Mouse (Mus musculus) neural tube, embryonic 14.5 days (tissue): ENCODE measurements around the gene Lcor. TPM values are rescaled to one million over a fixed set of nuclear protein-coding genes. Genes with fewer than 3 reads are reported as not detected.
A peak's percentile ranks its signal among the peaks of the same experiment; 100 is the strongest.

Source experiments
- ATAC-seq: fragments of 200-750 bp; cut with Nextera tagmentation; 2 replicates; pipeline ENCODE4 v1.8.0; 2017; ENCODE audit warnings: low read depth, mild to moderate bottlenecking, moderate TSS enrichment, moderate library complexity
- H3K27ac ChIP-seq: fragments of 300-500 bp; sonication (generic); 2 replicates; pipeline ENCODE4 v1.5.1; 2014; ENCODE audit warnings: low read depth, mild to moderate bottlenecking, control low read depth, low read length, moderate library complexity, mixed read lengths
- H3K27me3 ChIP-seq: fragments of 300-500 bp; sonication (generic); 2 replicates; pipeline ENCODE4 v1.6.1; 2014; ENCODE audit warnings: low read length; ENCODE audit not compliant: control insufficient read depth, insufficient read depth
- H3K36me3 ChIP-seq: fragments of 300-500 bp; sonication (generic); 2 replicates; pipeline ENCODE4 v1.6.1; 2014; ENCODE audit warnings: low read length, mixed read lengths; ENCODE audit not compliant: control insufficient read depth, insufficient read depth
- H3K4me1 ChIP-seq: fragments of 300-500 bp; sonication (generic); 2 replicates; pipeline ENCODE4 v1.6.1; 2014; ENCODE audit warnings: low read length; ENCODE audit not compliant: control insufficient read depth, insufficient read depth
- H3K4me2 ChIP-seq: fragments of 300-500 bp; sonication (generic); 2 replicates; pipeline ENCODE4 v1.6.1; 2014; ENCODE audit warnings: mild to moderate bottlenecking, low read depth, low read length, control low read depth
- H3K4me3 ChIP-seq: fragments of 300-500 bp; sonication (generic); 2 replicates; pipeline ENCODE4 v1.5.1; 2014; ENCODE audit warnings: low read depth, low read length, control low read depth, mixed read lengths
- H3K9ac ChIP-seq: fragments of 300-500 bp; sonication (generic); replicated peaks from 2 replicates; pipeline ENCODE4 v1.6.1; 2014; ENCODE audit warnings: low read depth, mild to moderate bottlenecking, control low read depth, low read length, mixed read lengths
- H3K9me3 ChIP-seq: fragments of 300-500 bp; sonication (generic); 2 replicates; pipeline ENCODE4 v1.6.1; 2016; ENCODE audit warnings: low read length; ENCODE audit not compliant: control insufficient read depth
- WGBS: fragments of 180-500 bp; shearing (Covaris S2); extraction: QIAGEN DNeasy Blood & Tissue Kit; methylation state at CpG from one replicate; pipeline ENCODE4 v1.1.7; 2014; 5-methylcytosine and 5-hydroxymethylcytosine counted together
- microRNA-seq: library from miRNA; unstranded; fragments of <30 nt; microRNA quantifications from one replicate; pipeline ENCODE4, GENCODE M21; 2016
- polyA plus RNA-seq: library from polyadenylated mRNA; unstranded; fragments of >200 nt; fragmentation: Nextera tagmentation; extraction: Ambion mirVana; gene quantifications from 2 replicates; pipeline ENCODE4 v1.2.1, GENCODE M21; 2014

Lcor gene
- polyA plus RNA-seq, 1 experiment from 2014 or later: 19.3 TPM

GRCm38 (mm10) chr19:41589681-41590080 lies 107.2 kb downstream of the Lcor start:
- Histone ChIP-seq H3K27me3 (no peaks in the 10 kb centered on the region), H3K4me3 (no peak overlapping the region), H3K9me3 (no peaks in the 10 kb centered on the region), H3K4me2 (no peak overlapping the region), H3K4me1 (peaks cover 4% of the 10 kb centered on the region), H3K36me3 (peaks cover 8% of the 10 kb centered on the region; the same call in 1 of the 2 replicates), H3K27ac (no peak overlapping the region), H3K9ac (no peak overlapping the region)
- ATAC-seq: no peak
- WGBS: 55% methylated on average over 8 of the region's 8 CpGs

- no peak overlapping the region for H3K27ac ChIP-seq
- H3K4me3 ChIP-seq: no peak overlapping the region
- peaks cover 4% of the 10 kb centered on the region for H3K4me1 ChIP-seq
- no peaks in the 10 kb centered on the region for H3K9me3 ChIP-seq
- ATAC-seq: peak; percentile 39; the same call in 1 of the 2 replicates
- 67% methylated on average over 12 of the region's 12 CpGs for WGBS
- H3K27me3 ChIP-seq: no peaks in the 10 kb centered on the region
- H3K4me2 ChIP-seq: no peak overlapping the region
- H3K36me3 ChIP-seq: no peaks in the 10 kb centered on the region
- H3K9ac ChIP-seq: no peak overlapping the region
Measured at GRCm38 (mm10) chr19:41591808-41592207, 109.4 kb downstream of the Lcor start.

- H3K4me3 ChIP-seq: no peak overlapping the region
- H3K27me3 ChIP-seq: no peaks in the 10 kb centered on the region
- H3K36me3 ChIP-seq: 0 out of 2 replicates have a peak, but pooled peaks cover 3% of the 10 kb centered on the region
- no peak overlapping the region for H3K27ac ChIP-seq
- no peak overlapping the region for H3K4me2 ChIP-seq
- no peaks in the 10 kb centered on the region for H3K4me1 ChIP-seq
- no peak overlapping the region for H3K9ac ChIP-seq
- no peaks in the 10 kb centered on the region for H3K9me3 ChIP-seq
- ATAC-seq: no peak
- WGBS: 81% methylated on average over 6 of the region's 6 CpGs
Measured at GRCm38 (mm10) chr19:41597170-41597894, 114.9 kb downstream of the Lcor start.

- WGBS: 29% methylated on average over 11 of the region's 11 CpGs
- Histone ChIP-seq H3K9me3 (no peaks in the 10 kb centered on the region), H3K4me1 (no peaks in the 10 kb centered on the region), H3K27me3 (no peaks in the 10 kb centered on the region), H3K27ac (no peak overlapping the region), H3K9ac (no peak overlapping the region), H3K4me3 (no peak overlapping the region), H3K36me3 (0 out of 2 replicates have a peak, but pooled peaks cover 3% of the 10 kb centered on the region), H3K4me2 (no peak overlapping the region)
- ATAC-seq: no peak
Measured at GRCm38 (mm10) chr19:41600647-41601046, 118.2 kb downstream of the Lcor start.

GRCm38 (mm10) chr19:41606208-41606987 lies 124.0 kb downstream of the Lcor start:
- no peaks in the 10 kb centered on the region for H3K4me1 ChIP-seq
- no peak overlapping the region for H3K9ac ChIP-seq
- no peak for ATAC-seq
- H3K36me3 ChIP-seq: no peaks in the 10 kb centered on the region
- H3K9me3 ChIP-seq: no peaks in the 10 kb centered on the region
- no peaks in the 10 kb centered on the region for H3K27me3 ChIP-seq
- 74% methylated on average over 10 of the region's 10 CpGs for WGBS
- H3K27ac ChIP-seq: no peak overlapping the region
- no peak overlapping the region for H3K4me3 ChIP-seq
- H3K4me2 ChIP-seq: no peak overlapping the region

GRCm38 (mm10) chr19:41611683-41612082 lies 129.2 kb downstream of the Lcor start:
- Histone ChIP-seq H3K4me3 (no peak overlapping the region), H3K4me2 (no peak overlapping the region), H3K4me1 (peaks cover 11% of the 10 kb centered on the region), H3K9ac (no peak overlapping the region), H3K36me3 (peaks cover 7% of the 10 kb centered on the region), H3K27me3 (no peaks in the 10 kb centered on the region), H3K9me3 (no peaks in the 10 kb centered on the region), H3K27ac (no peak overlapping the region)
- no peak for ATAC-seq
- WGBS: 61% methylated on average over 6 of the region's 6 CpGs

Small RNA genes lying within 50 kb of the gene (microRNA-seq; reads per million reads assigned to microRNA genes)
- gene Mir8091: not detected

Other genes starting within 250 kb of the Lcor start
- 83.8 and 123 TPM in 2 replicates for gene Tm9sf3, start 218.6 kb upstream of the Lcor start, polyA plus RNA-seq
- gene Pik3ap1, start 97.5 kb upstream of the Lcor start, polyA plus RNA-seq: 0.88 and 1.5 TPM in 2 replicates
- 3.9 and 4.6 TPM in 2 replicates for gene Gm340, start 99.7 kb downstream of the Lcor start, polyA plus RNA-seq